Mouse (Mus musculus) heart, adult 2 months (tissue): Measurements from ENCODE around the gene Dscaml1. TPM values are rescaled to one million over a fixed set of nuclear protein-coding genes. Genes with fewer than 3 reads are reported as not detected.

Source experiments
- DNase-seq, 2 experiments: peaks; one replicate each; pipeline ENCODE4 v3.0.0; 2021
- H3K27ac ChIP-seq: fragments of 200-600 bp; 2 replicates; pipeline ENCODE4 v1.8.1; 2022
- H3K27me3 ChIP-seq: fragments of 200-500 bp; 2 replicates; pipeline ENCODE4 v1.6.1; 2012; ENCODE audit warnings: mild to moderate bottlenecking, low read length, inconsistent platforms, mixed read lengths; ENCODE audit not compliant: control insufficient read depth, insufficient read depth
- H3K36me3 ChIP-seq: fragments of 200-500 bp; 2 replicates; pipeline ENCODE4 v1.6.1; 2012; ENCODE audit warnings: low read length, inconsistent platforms; ENCODE audit not compliant: control insufficient read depth, insufficient read depth
- H3K4me1 ChIP-seq: fragments of 200-500 bp; 2 replicates; pipeline ENCODE4 v1.6.1; 2011; ENCODE audit warnings: low read length; ENCODE audit not compliant: control insufficient read depth, insufficient read depth
- H3K4me3 ChIP-seq: fragments of 200-600 bp; 2 replicates; pipeline ENCODE4 v1.8.1; 2022
- H3K79me2 ChIP-seq: fragments of 200-500 bp; replicated peaks from 2 replicates; pipeline ENCODE4 v1.6.1; 2012; ENCODE audit warnings: mild to moderate bottlenecking, inconsistent platforms, low read length, moderate library complexity, mixed read lengths; ENCODE audit not compliant: control insufficient read depth, insufficient read depth
- H3K9ac ChIP-seq: fragments of 200-500 bp; 2 replicates; pipeline ENCODE4 v1.6.1; 2012; ENCODE audit warnings: low read depth, mild to moderate bottlenecking, control low read depth, inconsistent platforms, low read length, mixed read lengths
- CTCF ChIP-seq: fragments of 200-600 bp; IDR thresholded peaks from 2 replicates; pipeline ENCODE4 v1.8.1; 2022; ENCODE audit warnings: antibody characterized with exemption, mild to moderate bottlenecking, moderate library complexity
- EP300 ChIP-seq: fragments of 200-500 bp; IDR thresholded peaks from 2 replicates; pipeline ENCODE4 v1.6.1; 2011; ENCODE audit warnings: low read depth, low read length, control low read depth; ENCODE audit not compliant: insufficient read depth
- POLR2A ChIP-seq: fragments of 200-500 bp; IDR thresholded peaks from 2 replicates; pipeline ENCODE4 v1.6.1; 2011; ENCODE audit warnings: mild to moderate bottlenecking, low read depth, low read length, control low read depth; ENCODE audit not compliant: insufficient read depth
- WGBS: fragments of 180-500 bp; shearing (Covaris S2); methylation state at CpG from one replicate; pipeline ENCODE4 v1.1.7; 2018; 5-methylcytosine and 5-hydroxymethylcytosine counted together
- intact Hi-C: fragments of 180-260 bp; cut with DNase I; formaldehyde crosslinking; loops from one replicate; pipeline ENCODE4 v1.15.1; 2025
- polyA plus RNA-seq: library from polyadenylated mRNA; depleted of rRNA; stranded (reverse); fragments of >200 nt; gene quantifications from 2 replicates; pipeline ENCODE4 v1.2.3, GENCODE M21; 2012
- total RNA-seq, 2 experiments: library from RNA; stranded (reverse); gene quantifications; 2 replicates each; pipeline ENCODE4 v1.2.3; 2021

Gene Dscaml1
- total and polyA plus RNA-seq, 3 experiments = 0.14 TPM; not detected in 2

DNA sequence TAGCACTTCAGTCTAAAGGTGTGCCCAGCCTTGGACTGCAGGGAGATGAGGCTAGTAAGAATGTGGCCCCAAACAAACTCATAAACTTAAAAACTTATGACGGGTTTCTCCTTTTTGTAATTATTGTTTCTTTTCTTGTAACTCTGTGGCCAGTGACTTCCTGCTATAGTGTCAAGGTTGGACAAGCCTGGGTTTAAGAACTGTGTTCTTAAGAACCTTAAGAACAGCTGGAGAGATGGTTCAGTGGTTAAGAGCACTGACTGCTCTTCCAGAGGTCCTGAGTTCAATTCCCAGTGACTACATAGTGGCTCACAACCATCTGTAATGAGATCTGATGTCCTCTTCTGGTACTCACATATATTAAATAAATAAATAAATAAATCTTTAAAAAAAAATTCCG lies 106.8 kb downstream of the Dscaml1 start:
- Histone ChIP-seq H3K9ac (no peak overlapping the region), H3K27me3 (no peaks in the 10 kb centered on the region), H3K27ac (no peak overlapping the region), H3K4me1 (no peaks in the 10 kb centered on the region), H3K36me3 (no peaks in the 10 kb centered on the region), H3K79me2 (no peaks in the 10 kb centered on the region), H3K4me3 (no peak overlapping the region)
- no peak for DNase-seq
- WGBS = 77% methylated on average over 2 of the region's 2 CpGs
- no peak for TF ChIP-seq EP300
- intact Hi-C loops = no loop called here

DNA sequence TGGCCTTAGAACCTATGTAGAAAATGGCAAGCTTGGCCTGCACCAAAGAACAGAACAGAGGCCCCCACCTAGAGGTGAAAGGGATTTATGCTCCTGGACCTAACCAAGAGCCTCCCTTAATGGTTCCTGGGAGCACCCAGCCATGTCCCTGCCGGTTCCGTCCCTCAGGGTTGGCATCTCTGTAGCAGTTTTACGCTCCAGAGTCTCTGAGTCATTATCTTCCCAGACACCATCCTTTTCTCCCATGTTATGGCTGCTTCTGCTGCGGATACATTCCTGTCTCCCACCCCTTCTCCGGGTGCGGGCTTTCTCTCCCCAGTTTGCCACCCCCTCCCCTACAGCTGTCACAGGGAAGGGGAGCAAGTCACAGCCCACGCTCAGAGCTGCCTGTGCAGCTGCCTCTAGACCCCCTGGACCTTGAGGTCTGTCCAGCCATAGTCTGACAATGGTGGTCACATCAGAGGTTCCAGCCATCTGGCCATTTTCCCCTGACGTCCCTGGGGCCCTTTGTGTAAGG lies 108.1 kb downstream of the Dscaml1 start:
- DNase-seq = no peak
- Histone ChIP-seq H3K27ac (no peak overlapping the region), H3K79me2 (no peaks in the 10 kb centered on the region), H3K36me3 (no peaks in the 10 kb centered on the region), H3K4me1 (no peaks in the 10 kb centered on the region), H3K9ac (no peak overlapping the region), H3K4me3 (no peak overlapping the region), H3K27me3 (no peaks in the 10 kb centered on the region)
- TF ChIP-seq EP300 (no peak), POLR2A (no peak), CTCF (no peak)
- WGBS = 79% methylated on average over 8 of the region's 8 CpGs
- intact Hi-C loops = no loop called here

DNA sequence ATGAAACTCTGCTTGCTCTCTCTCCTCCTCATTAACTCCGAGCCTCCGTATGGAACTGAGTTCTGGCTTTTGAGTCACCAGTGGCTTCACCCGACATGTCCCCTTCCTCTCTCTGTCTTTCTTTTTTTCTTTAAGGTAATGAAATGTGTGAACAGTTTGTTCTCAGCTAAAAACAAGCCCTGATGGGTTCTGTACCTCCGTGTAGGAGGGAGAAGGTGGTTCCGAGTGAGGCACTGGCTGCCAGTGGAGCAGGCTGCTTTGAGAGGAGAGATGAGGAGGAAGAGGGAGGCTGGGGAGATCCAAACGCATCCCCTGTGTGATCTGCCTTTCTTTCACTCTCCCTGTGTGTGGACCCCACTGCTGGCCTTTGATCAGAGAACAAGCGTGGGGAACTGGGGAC lies 111.2 kb downstream of the Dscaml1 start:
- Histone ChIP-seq H3K4me1 (no peaks in the 10 kb centered on the region), H3K4me3 (no peak overlapping the region), H3K27ac (no peak overlapping the region), H3K36me3 (no peaks in the 10 kb centered on the region), H3K79me2 (no peaks in the 10 kb centered on the region), H3K9ac (no peak overlapping the region), H3K27me3 (no peaks in the 10 kb centered on the region)
- intact Hi-C loops = no loop called here
- TF ChIP-seq EP300 = no peak
- TF ChIP-seq CTCF = no peak
- no peak for TF ChIP-seq POLR2A
- WGBS = 75% methylated on average over 7 of the region's 7 CpGs
- DNase-seq = no peak

DNA sequence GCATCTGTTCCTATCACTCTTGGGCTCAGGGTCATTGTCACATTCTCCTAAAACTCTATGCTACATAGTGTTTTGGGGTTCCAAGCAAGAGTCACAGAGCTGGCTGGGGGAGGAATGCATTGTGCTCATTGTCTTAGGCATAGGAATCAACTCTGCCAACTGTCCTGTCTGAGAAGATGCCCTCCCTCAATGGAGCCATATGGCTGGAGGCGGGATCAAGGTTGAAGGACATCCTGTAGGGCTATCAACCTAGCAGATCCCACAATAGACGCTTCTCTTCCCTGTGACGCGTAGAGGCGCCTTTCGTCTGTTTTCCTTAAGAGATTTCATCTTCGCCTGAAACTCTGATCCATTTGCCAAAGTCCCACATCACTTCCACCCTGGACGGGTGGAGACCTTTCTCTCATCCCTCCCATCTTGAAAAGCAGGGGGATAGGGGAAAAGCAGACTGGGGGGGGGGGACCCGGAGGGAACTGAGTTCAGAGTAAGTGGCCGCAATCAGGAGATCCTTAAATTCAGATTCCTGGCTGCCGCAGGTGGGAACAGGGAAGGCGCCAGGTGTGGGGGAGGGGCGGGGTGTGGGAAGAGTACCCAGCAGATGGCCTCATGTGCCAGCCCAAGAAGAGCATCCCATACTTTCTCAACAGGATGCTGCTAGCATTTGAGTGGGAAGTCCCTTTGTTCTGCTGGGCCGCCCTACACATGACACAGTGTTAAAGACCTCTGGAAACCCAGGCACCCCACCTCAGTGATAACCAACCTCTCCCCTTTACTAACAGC lies 113.0 kb downstream of the Dscaml1 start:
- Histone ChIP-seq H3K27ac (no peak overlapping the region), H3K79me2 (no peaks in the 10 kb centered on the region), H3K36me3 (no peaks in the 10 kb centered on the region), H3K4me3 (no peak overlapping the region), H3K4me1 (no peaks in the 10 kb centered on the region), H3K9ac (no peak overlapping the region), H3K27me3 (no peaks in the 10 kb centered on the region)
- TF ChIP-seq EP300 = no peak
- no peak for TF ChIP-seq CTCF
- no peak for TF ChIP-seq POLR2A
- DNase-seq = no peak
- 72% methylated on average over 14 of the region's 14 CpGs for WGBS
- intact Hi-C loops = no loop called here

DNA sequence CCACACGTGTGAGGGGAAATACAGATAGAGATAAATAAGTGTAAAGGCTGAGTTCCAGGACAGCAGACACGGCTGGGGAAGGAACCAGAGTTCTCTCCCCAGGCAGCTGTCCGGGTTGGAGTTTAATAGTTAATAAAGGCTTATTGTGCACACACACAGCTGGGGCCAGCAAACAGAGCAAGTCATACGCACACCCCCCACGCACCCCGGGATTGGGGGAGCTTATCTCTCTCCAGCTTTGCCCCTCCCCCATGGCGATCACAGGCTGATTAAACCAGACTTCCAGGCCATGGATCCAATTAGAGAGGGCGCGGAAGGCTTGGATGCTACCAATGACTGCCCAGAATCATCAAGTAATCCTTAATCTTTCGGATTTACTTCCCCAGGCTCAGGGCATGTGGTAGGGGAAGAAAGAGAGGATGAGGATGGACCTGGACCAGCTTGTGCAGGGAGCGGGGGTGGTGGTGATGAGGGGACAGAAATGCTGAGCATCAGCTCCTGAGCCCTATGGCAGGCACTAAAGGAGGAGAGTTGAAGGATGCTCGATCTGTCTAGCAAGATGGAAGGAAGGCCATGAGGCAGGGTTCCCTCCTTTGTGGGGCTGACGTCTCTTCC lies 119.7 kb downstream of the Dscaml1 start:
- H3K4me1 ChIP-seq = no peaks in the 10 kb centered on the region
- 53% methylated on average over 13 of the region's 13 CpGs for WGBS
- no peak for DNase-seq
- TF ChIP-seq EP300 (no peak), POLR2A (no peak), CTCF (no peak)
- no peak overlapping the region for H3K4me3 ChIP-seq
- no peak overlapping the region for H3K27ac ChIP-seq
- H3K27me3 ChIP-seq = no peaks in the 10 kb centered on the region
- H3K9ac ChIP-seq = no peak overlapping the region
- intact Hi-C loops = no loop called here
- no peaks in the 10 kb centered on the region for H3K79me2 ChIP-seq
- no peaks in the 10 kb centered on the region for H3K36me3 ChIP-seq

DNA sequence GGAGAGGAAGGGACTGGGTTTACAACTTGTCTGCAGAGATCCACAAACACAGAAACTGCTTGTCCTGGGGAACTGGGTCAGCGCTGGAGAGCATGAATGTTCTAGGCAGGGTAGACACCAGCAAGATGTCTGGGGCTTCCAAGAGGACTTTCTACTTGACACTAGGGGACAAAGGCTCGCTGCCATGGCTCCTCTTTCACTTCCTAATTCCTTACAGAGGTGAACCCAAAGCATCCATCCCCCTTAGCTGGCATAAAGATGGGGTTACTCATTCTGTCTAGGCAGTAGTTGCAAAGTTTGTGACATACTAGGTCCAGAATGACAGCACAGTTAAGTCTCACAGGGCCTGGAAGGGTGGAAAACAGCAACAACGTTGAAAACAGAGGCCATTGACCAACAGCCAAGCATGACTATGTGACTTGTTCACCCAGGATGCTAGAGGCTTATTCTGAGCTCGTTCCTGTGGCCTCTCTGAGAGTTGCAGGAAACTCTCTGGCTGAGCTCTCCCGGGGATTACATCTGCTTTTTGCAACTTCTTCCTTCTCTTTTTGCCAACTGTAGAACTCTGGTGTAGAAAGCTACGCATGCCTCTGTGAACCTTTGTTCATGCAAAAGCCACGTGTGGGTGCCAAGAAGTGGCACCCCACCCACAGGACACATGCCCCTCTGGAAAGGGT lies 120.6 kb downstream of the Dscaml1 start:
- Histone ChIP-seq H3K79me2 (no peaks in the 10 kb centered on the region), H3K36me3 (no peaks in the 10 kb centered on the region), H3K4me1 (no peaks in the 10 kb centered on the region), H3K27ac (no peak overlapping the region), H3K4me3 (no peak overlapping the region), H3K9ac (no peak overlapping the region), H3K27me3 (no peaks in the 10 kb centered on the region)
- DNase-seq = peak in 1 of 2 experiments; percentile 15
- intact Hi-C loops = no loop called here
- TF ChIP-seq POLR2A (no peak), CTCF (no peak), EP300 (no peak)
- whole genome bisulfite sequencing = 57% methylated on average over 7 of the region's 7 CpGs
